Mouse (Mus musculus): ENCODE data around the gene Atpif1. TPM values are rescaled to one million over a fixed set of nuclear protein-coding genes. Genes with fewer than 3 reads are reported as not detected.

Atpif1 gene
- polyA plus RNA-seq, 1 experiment = 596 TPM

GRCm38 (mm10) chr4:132507210-132507609 is 26.2 kb downstream of the Atpif1 start:
- Histone ChIP-seq H3ac (ENCODE audit: control insufficient read depth, insufficient read length, low read depth) (no peak overlapping the region), H3K79me2 (ENCODE audit: control insufficient read depth, insufficient read depth) (peaks cover 79% of the 10 kb centered on the region), H3K4me3 (ENCODE audit: insufficient read depth, poor library complexity, severe bottlenecking) (no peak overlapping the region), H3K36me3 (ENCODE audit: control insufficient read depth, insufficient read depth) (peaks cover 7% of the 10 kb centered on the region), H3K79me3 (ENCODE audit: low read depth) (peaks cover 69% of the 10 kb centered on the region), H3K27me3 (ENCODE audit: control insufficient read depth, insufficient read depth, insufficient read length) (no peaks in the 10 kb centered on the region)
- TF ChIP-seq MYOD1 (IDR thresholded peaks at IDR 0.05; ENCODE audit: control insufficient read depth, insufficient read length, low read depth) = no peak
- TF ChIP-seq MYOG (IDR thresholded peaks at IDR 0.05; ENCODE audit: control insufficient read depth, extremely low read depth, insufficient read length) = no peak
- TF ChIP-seq FOSL1 (IDR thresholded peaks at IDR 0.05; ENCODE audit: insufficient read depth, low read length, poor library complexity, severe bottlenecking) = no peak
- no peak for TF ChIP-seq USF1 (IDR thresholded peaks at IDR 0.05; ENCODE audit: low read depth)
- TF ChIP-seq CEBPB (IDR thresholded peaks at IDR 0.05; ENCODE audit: low read depth) = no peak

- peaks cover 69% of the 10 kb centered on the region for H3K79me3 ChIP-seq (ENCODE audit: low read depth)
- peaks cover 79% of the 10 kb centered on the region for H3K79me2 ChIP-seq (ENCODE audit: control insufficient read depth, insufficient read depth)
- H3K36me3 ChIP-seq (ENCODE audit: control insufficient read depth, insufficient read depth) = peaks cover 8% of the 10 kb centered on the region
- no peaks in the 10 kb centered on the region for H3K27me3 ChIP-seq (ENCODE audit: control insufficient read depth, insufficient read depth, insufficient read length)
- no peak overlapping the region for H3ac ChIP-seq (ENCODE audit: control insufficient read depth, insufficient read length, low read depth)
- TF ChIP-seq MYOD1 (IDR thresholded peaks at IDR 0.05; ENCODE audit: control insufficient read depth, insufficient read length, low read depth) = no peak
- TF ChIP-seq MAX (IDR thresholded peaks at IDR 0.05) = no peak
- TF ChIP-seq USF1 (IDR thresholded peaks at IDR 0.05; ENCODE audit: low read depth) = no peak
- no peak for TF ChIP-seq CTCF (IDR thresholded peaks at IDR 0.05; ENCODE audit: control insufficient read depth, insufficient read depth, insufficient read length)
- no peak for TF ChIP-seq FOSL1 (IDR thresholded peaks at IDR 0.05; ENCODE audit: insufficient read depth, low read length, poor library complexity, severe bottlenecking)
- no peak for TF ChIP-seq MYOG (IDR thresholded peaks at IDR 0.05; ENCODE audit: control insufficient read depth, extremely low read depth, insufficient read length)
- no peak for TF ChIP-seq CEBPB (IDR thresholded peaks at IDR 0.05; ENCODE audit: low read depth)
- no peak overlapping the region for H3K4me3 ChIP-seq (ENCODE audit: insufficient read depth, poor library complexity, severe bottlenecking)
These were observed 27.2 kb downstream of the Atpif1 start for GRCm38 (mm10) chr4:132506250-132506649.

GRCm38 (mm10) chr4:132505800-132506199 is 27.7 kb downstream of the Atpif1 start:
- Histone ChIP-seq H3K79me2 (ENCODE audit: control insufficient read depth, insufficient read depth) (peaks cover 79% of the 10 kb centered on the region), H3K36me3 (ENCODE audit: control insufficient read depth, insufficient read depth) (peaks cover 13% of the 10 kb centered on the region), H3K27me3 (ENCODE audit: control insufficient read depth, insufficient read depth, insufficient read length) (no peaks in the 10 kb centered on the region), H3ac (ENCODE audit: control insufficient read depth, insufficient read length, low read depth) (no peak overlapping the region), H3K4me3 (ENCODE audit: insufficient read depth, poor library complexity, severe bottlenecking) (no peak overlapping the region), H3K79me3 (ENCODE audit: low read depth) (peaks cover 69% of the 10 kb centered on the region)
- TF ChIP-seq MYOD1 (IDR thresholded peaks at IDR 0.05; ENCODE audit: control insufficient read depth, insufficient read length, low read depth) = no peak
- TF ChIP-seq MYOG (IDR thresholded peaks at IDR 0.05; ENCODE audit: control insufficient read depth, extremely low read depth, insufficient read length) = no peak
- no peak for TF ChIP-seq FOSL1 (IDR thresholded peaks at IDR 0.05; ENCODE audit: insufficient read depth, low read length, poor library complexity, severe bottlenecking)
- no peak for TF ChIP-seq MAX (IDR thresholded peaks at IDR 0.05)
- TF ChIP-seq CTCF (IDR thresholded peaks at IDR 0.05; ENCODE audit: control insufficient read depth, insufficient read depth, insufficient read length) = no peak

GRCm38 (mm10) chr4:132505034-132505738 is 28.3 kb downstream of the Atpif1 start:
- Histone ChIP-seq H3K4me3 (ENCODE audit: insufficient read depth, poor library complexity, severe bottlenecking) (no peak overlapping the region), H3ac (ENCODE audit: control insufficient read depth, insufficient read length, low read depth) (no peak overlapping the region), H3K36me3 (ENCODE audit: control insufficient read depth, insufficient read depth) (peaks cover 17% of the 10 kb centered on the region), H3K79me2 (ENCODE audit: control insufficient read depth, insufficient read depth) (peaks cover 79% of the 10 kb centered on the region), H3K79me3 (ENCODE audit: low read depth) (peaks cover 69% of the 10 kb centered on the region), H3K27me3 (ENCODE audit: control insufficient read depth, insufficient read depth, insufficient read length) (no peaks in the 10 kb centered on the region)
- no peak for TF ChIP-seq CEBPB (IDR thresholded peaks at IDR 0.05; ENCODE audit: low read depth)
- no peak for TF ChIP-seq CTCF (IDR thresholded peaks at IDR 0.05; ENCODE audit: control insufficient read depth, insufficient read depth, insufficient read length)
- no peak for TF ChIP-seq USF1 (IDR thresholded peaks at IDR 0.05; ENCODE audit: low read depth)
- TF ChIP-seq MYOD1 (IDR thresholded peaks at IDR 0.05; ENCODE audit: control insufficient read depth, insufficient read length, low read depth) = no peak
- TF ChIP-seq MAX (IDR thresholded peaks at IDR 0.05) = no peak
- no peak for TF ChIP-seq FOSL1 (IDR thresholded peaks at IDR 0.05; ENCODE audit: insufficient read depth, low read length, poor library complexity, severe bottlenecking)
- no peak for TF ChIP-seq MYOG (IDR thresholded peaks at IDR 0.05; ENCODE audit: control insufficient read depth, extremely low read depth, insufficient read length)

- H3K79me3 ChIP-seq (ENCODE audit: low read depth) = peaks cover 57% of the 10 kb centered on the region
- H3K4me3 ChIP-seq (ENCODE audit: insufficient read depth, poor library complexity, severe bottlenecking) = no peak overlapping the region
- H3K36me3 ChIP-seq (ENCODE audit: control insufficient read depth, insufficient read depth) = peaks cover 25% of the 10 kb centered on the region
- peaks cover 60% of the 10 kb centered on the region for H3K79me2 ChIP-seq (ENCODE audit: control insufficient read depth, insufficient read depth)
- TF ChIP-seq CEBPB (IDR thresholded peaks at IDR 0.05; ENCODE audit: low read depth) (no peak), USF1 (IDR thresholded peaks at IDR 0.05; ENCODE audit: low read depth) (no peak), MAX (IDR thresholded peaks at IDR 0.05) (no peak), FOSL1 (IDR thresholded peaks at IDR 0.05; ENCODE audit: insufficient read depth, low read length, poor library complexity, severe bottlenecking) (no peak), MYOD1 (IDR thresholded peaks at IDR 0.05; ENCODE audit: control insufficient read depth, insufficient read length, low read depth) (no peak), CTCF (IDR thresholded peaks at IDR 0.05; ENCODE audit: control insufficient read depth, insufficient read depth, insufficient read length) (no peak), MYOG (IDR thresholded peaks at IDR 0.05; ENCODE audit: control insufficient read depth, extremely low read depth, insufficient read length) (no peak)
- H3ac ChIP-seq (ENCODE audit: control insufficient read depth, insufficient read length, low read depth) = no peak overlapping the region
- H3K27me3 ChIP-seq (ENCODE audit: control insufficient read depth, insufficient read depth, insufficient read length) = no peaks in the 10 kb centered on the region
These were observed 30.1 kb downstream of the Atpif1 start for GRCm38 (mm10) chr4:132503344-132503743.

All from C2C12 (cell line).